Mouse (Mus musculus): ENCODE data around the gene Sec63.

The Sec63 gene

GRCm38 (mm10) chr10:42830007-42830406 is 68.7 kb downstream of the Sec63 start:
- DNase-seq (ENCODE audit: low read depth, low spot score), result no peak

DNA sequence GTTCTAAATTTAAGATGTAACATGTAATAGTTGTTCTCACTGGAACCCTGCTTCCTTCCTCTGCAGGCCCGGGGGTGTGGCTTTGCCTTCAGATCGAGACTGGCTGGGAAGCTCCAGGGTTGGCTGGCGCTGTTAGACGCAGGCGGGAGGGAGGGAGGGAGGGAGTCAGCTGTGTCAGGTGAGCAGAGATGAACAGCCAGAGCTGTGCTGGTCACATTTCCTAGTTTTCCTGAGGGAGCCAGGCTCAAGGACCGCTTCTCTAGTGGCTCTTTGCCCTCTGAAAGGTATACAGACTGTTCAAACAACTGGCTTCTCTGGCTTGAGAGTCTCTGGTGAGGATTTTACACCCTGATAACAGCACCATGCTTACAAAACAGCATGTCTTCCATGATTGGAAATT is 69.1 kb downstream of the Sec63 start:
- DNase-seq (ENCODE audit: low read depth, low spot score), result no peak

DNA sequence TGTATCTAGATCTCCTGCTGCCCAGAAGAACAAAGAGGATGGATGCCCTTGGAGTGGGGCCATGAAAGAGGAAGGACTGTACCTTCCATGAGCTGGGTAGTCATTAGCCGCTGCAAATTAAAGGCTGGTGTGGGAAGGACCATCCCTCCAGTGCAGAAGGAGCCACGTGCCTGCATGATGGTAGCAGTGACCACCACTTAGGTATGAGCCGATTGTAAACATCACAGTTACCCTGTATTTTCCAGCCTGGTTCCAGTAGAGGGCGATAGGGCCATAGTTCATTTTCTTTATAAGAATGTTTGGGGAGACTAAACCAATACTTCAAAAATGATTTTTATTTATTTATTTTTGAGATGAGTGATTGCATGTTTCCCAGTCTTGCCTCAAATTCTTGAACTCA is 71.4 kb downstream of the Sec63 start:
- no peak for DNase-seq (ENCODE audit: low read depth, low spot score)

DNA sequence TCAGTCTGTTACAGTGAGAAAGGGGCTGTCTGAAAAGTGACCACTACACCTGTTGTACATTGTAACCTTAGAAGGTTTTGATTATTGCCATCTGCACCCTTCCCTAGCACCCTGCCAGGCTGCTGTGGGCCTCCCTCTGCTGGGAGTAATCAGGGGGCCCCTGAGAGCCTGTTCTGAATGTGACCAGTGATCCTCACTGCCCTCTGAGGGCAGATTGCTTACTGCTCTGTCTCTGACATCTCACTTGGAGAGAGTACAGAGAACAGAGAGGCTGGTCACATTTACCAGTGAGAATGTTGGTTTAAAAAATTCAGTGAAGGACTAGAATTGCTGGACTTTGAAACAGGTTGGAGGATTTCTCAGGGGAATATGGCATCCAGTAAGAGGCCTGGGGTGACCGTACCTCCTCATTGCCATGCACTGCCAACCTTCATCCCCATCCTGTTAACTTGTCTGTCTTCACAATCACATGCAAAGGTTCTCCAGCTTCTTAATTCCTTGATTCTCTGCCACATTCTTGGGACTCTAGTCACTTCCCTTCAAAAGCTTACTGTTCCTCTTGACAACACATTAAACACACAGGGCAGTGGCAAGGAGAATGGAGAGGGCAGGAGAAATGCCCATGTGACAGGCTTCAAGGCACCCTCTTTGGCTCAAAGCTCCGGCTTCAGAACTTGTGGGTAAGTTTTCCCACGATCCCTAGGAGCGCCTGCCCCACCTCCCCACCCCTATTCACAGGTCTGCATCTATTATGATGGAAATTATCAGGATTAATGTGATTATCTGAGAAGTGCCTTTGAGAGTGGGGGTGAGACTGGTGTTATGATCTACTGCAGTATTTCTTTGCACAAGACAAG is 72.8 kb downstream of the Sec63 start:
- no peak for DNase-seq (ENCODE audit: low read depth, low spot score)

DNA sequence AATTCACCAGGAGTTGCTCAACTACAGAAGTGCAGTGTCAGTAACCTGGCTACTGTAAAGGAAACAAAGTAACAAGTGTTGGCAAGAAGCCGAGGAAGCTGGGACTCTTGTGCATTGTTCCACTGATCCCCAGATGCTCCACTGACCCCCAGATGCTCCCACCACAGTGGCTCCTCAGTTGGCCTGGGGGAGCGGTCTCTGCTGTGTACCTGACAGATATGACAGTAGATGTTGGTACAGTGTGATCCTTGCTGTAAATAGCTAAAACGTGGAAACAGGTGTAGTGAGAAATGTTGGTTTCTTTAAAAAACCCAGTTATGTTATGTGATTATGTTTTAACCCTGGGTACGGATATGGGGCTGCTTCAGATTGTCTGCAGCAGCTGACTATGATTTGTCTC is 76.8 kb downstream of the Sec63 start:
- DNase-seq (ENCODE audit: low read depth, low spot score), result no peak

GRCm38 (mm10) chr10:42838736-42839135 is 77.4 kb downstream of the Sec63 start:
- DNase-seq (ENCODE audit: low read depth, low spot score), result no peak

DNA sequence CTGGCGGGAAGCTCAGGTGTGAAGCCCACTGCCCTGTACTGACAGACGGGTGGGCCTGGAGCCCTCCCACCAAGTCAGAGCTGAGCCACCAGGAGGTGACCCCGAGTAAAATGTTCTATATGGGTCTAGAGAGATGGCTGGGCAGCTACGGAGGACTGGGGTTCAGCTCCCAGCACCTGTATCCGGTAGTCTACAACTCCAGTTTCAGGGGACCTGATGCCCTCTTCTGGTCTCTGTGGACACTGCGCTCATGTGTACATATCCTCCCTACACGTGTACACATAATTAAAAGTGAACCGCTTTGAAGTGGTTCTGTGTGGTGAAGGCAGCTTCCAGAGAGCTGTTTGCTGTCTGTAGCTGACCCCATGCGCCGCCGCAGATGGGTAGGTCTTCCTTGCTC is 78.7 kb downstream of the Sec63 start:
- no peak for DNase-seq (ENCODE audit: low read depth, low spot score)

- DNase-seq (ENCODE audit: low read depth, low spot score), result no peak
Measured at GRCm38 (mm10) chr10:42841531-42842195, 80.4 kb downstream of the Sec63 start.

DNA sequence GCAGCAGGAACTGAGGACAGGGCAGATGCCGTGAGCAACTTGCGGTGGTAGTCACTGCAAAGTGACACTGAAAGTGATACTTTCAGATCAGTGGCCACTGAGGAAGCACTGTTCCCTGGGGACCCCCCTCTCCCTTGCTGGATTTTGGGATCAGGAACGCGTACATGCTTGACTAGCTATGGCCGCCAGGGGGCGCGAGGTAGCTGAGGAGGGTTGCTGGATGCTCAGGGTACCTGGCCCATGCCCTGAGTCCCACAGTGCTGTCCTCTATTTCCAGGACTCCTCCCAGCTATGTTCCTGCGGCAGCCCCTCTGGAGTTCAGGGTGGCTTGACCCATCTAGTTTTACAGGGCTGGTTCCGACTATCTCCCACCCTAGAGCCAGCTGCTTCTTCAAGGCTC is 81.1 kb downstream of the Sec63 start:
- DNase-seq (ENCODE audit: low read depth, low spot score), result no peak

DNA sequence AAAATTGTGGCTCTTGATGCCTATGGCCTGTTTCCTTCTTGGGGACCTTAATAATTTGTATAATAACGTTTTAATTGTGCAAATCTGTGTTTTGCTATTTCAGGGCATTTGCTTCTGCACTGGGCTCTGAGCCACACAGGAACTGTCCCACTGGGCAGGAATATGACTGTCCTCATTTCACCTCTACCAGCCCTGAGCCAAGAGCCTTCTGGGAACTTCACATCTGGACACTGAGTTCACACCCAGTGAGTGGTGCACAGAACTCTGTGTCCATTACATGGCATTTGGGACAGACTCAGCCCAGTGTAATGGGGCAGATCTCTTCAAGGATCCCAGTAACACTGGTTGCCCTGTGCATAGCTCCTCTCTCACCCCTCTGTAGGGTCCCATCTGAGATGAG is 82.1 kb downstream of the Sec63 start:
- no peak for DNase-seq (ENCODE audit: low read depth, low spot score)

DNA sequence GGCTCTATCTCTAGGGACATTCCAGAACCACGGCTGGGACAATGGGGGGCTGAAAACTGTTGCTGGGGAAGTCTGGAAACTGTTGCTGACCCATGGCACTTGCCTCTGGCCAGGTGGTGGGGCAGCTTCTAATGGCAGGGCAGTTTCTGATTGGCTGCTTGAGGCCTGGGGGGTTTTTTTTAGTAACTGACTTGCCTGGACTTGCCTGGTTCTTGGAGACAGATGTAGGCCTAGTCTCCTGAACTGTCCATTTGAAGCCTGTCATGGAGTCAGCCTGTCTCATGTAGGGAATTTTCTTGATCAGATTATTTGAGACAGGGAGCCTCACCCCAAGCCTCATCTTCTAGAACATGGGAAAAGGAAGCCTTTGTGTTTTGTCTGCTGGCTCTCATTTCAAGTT is 84.2 kb downstream of the Sec63 start:
- DNase-seq (ENCODE audit: low read depth, low spot score), result no peak

DNA sequence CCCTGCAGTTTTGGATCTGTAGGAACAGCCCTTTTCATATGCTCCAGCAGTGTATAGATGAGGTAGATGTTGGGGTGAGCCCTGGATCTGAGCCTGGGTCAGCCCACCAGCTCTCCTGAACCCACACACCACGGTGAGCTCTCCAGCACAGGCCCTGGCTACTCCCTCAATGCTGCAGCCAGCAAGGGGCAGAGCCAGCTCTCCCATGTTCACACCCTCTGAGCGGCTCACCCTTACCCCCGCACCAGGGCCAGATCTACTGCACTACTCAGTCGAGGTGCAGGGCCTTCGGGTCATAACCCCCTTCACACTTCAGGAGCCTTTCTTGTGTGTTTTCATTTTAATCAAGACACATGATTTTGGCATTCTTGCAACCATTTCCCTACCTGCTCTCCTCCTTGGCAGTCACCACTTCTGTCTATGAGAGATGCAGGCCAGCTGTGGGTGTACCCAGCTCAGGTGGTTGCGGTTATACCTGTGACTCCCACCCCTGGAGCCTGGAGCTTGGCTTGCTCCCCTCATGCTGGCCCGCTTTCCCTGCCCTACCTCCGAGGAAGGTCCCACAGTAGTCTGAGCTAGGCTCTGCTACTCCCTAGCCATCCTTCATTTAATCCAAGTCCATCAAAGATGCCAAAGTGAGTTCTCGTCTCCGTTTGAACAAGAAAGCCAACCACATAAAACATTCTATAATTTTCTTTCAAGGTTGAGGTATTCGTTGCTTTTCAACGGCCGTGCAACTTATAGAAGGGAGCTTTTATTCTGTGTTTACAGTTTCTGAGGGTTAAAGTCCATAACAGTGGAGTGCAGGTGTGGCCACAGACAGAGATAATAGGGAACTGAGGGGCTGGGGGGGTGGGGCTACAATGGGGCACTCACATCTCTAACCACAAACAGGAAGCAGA is 87.1 kb downstream of the Sec63 start:
- no peak for DNase-seq (ENCODE audit: low read depth, low spot score)

- no peak for DNase-seq (ENCODE audit: low read depth, low spot score)
Measured at GRCm38 (mm10) chr10:42849081-42849400, 87.7 kb downstream of the Sec63 start.

DNA sequence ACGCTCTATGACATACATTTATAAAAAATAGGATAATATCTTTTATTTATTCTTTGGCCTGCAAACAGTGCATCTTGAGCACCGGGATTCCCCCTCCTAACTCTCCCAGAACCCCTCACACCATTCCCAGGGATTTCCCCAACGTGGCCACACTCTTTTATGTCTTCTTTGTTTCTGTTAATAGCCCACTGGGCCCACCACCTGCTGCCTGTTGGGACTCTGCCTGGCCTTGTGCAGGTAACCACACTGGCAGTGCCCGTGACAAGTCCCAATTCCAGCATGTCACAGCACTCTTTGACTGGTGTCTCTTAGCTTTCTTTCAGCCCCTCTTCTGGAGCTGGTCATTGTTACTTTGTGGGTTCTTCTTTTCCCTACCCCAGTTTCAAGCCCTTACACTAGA is 93.5 kb downstream of the Sec63 start:
- no peak for DNase-seq (ENCODE audit: low read depth, low spot score)

DNA sequence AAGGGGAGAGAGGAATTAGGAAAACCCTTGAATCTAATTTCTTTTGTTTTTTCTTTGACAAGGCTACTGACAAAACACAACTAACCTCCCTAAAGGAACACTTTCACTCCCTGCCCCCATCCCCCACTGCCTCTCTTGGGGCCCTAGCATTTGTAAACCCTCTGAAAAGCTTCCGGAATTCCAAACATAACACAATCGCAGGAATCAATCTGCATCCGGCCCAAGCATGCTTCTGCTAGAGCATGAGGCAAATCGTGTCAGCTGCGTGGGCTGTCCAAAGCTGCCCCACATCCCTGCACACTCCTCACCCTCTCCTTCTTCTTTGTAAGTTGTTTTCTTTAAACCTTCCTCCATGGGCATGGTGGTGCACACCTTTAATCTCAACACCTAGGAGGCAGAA is 94.0 kb downstream of the Sec63 start:
- DNase-seq (ENCODE audit: low read depth, low spot score), result no peak

DNA sequence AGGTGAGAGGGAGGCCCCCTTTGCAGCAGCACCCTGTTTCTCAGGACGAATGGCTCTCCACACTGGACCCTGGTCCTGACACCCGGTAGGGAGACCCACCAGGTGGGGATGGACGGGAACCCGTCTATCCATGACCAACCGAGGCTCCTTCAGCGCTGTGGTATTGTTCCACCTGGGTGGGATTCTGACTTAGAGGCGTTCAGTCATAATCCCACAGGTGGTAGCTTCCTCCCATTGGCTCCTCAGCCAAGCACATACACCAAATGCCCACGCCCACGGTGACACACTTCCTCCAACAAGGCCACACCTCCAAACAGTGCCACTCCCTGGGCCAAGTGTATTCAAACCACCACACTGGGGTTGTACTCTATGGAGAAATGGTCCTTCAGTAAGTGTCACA is 95.3 kb downstream of the Sec63 start:
- no peak for DNase-seq (ENCODE audit: low read depth, low spot score)

- DNase-seq (ENCODE audit: low read depth, low spot score), result no peak
Measured at GRCm38 (mm10) chr10:42857021-42857420, 95.7 kb downstream of the Sec63 start.

- DNase-seq (ENCODE audit: low read depth, low spot score), result no peak
Measured at GRCm38 (mm10) chr10:42859781-42860158, 98.5 kb downstream of the Sec63 start.

- DNase-seq (ENCODE audit: low read depth, low spot score), result no peak
Measured at GRCm38 (mm10) chr10:42860159-42860911, 99.0 kb downstream of the Sec63 start, which contains the start of gene Scml4. Gene Scml4 (plus strand): TSS chr10:42860370.

DNA sequence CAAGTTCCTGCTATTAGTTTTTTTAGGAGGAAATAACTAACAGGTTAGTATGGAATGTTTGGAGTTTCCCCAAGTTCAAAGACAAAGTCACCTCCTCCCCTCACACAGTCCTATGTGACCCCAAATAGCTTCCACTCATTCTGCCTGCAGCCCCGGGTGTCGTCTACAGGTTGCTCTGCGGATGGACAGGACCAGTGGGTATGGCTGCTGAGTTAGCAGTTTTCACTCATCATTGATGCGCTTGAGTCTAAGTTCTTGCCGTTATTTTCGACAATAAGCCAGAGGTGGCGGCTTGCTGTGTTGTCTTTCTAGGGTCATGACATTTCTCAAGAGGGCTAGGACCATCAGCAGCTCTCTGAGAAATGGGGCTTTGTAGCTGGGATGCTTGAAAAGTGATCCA is 100.2 kb downstream of the Sec63 start:
- DNase-seq (ENCODE audit: low read depth, low spot score), result no peak

DNA sequence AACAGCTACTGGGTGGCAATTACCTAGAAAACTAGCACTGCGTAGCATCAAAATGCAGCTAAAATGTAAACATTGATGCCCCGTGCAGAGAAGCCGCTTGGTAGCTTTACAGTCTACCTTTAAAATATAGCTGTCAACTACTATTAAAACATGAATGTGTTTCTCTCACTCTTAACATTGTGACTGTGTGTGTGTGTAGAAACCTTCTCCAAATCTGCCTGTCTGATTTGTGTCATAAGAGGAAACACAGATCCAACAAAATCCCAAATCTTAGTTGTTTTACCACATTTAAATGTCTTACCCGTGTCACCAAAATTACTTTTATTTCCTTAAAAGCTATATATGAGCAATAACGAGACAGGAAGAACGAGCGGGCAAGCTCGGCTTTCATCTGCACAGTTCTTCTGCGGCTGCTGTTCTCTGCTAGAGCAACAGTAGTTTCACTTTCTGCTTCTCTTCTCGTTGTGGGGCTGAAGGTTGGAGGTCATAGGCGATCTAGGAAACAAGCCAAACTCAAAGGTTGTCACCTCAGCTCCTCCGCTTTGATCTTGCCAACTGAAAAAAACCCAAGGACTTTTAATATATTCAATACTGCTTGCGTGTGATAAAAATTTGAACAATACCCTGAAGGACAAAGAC is 100.9 kb downstream of the Sec63 start:
- no peak for DNase-seq (ENCODE audit: low read depth, low spot score)

Measured in retina, adult 2 months (tissue).